Mouse (Mus musculus): ENCODE measurements around the gene Brf1. TPM values are rescaled to one million over a fixed set of nuclear protein-coding genes. Genes with fewer than 3 reads are reported as not detected.

Gene Brf1
- total and polyA plus RNA-seq, 2 experiments from 2014 or later, result 39.0 to 42.1 TPM

GRCm38 (mm10) chr12:112917486-112917885 is 83.0 kb downstream of the Brf1 start:
- Histone ChIP-seq H3K27me3 (ENCODE audit: insufficient read depth, low read length) (no peaks in the 10 kb centered on the region), H3K27ac (ENCODE audit: low read depth, low read length) (no peak overlapping the region), H3K4me1 (ENCODE audit: insufficient read depth, low read length) (no peaks in the 10 kb centered on the region), H3K9me3 (ENCODE audit: low read length) (no peaks in the 10 kb centered on the region), H3K9ac (replicated peaks; ENCODE audit: low read length, poor library complexity, severe bottlenecking) (no peak overlapping the region), H3K4me2 (ENCODE audit: low read depth, low read length, poor library complexity, severe bottlenecking) (no peak overlapping the region), H3K36me3 (ENCODE audit: insufficient read depth, low read length) (peaks cover 76% of the 10 kb centered on the region), H3K4me3 (ENCODE audit: low read depth, low read length) (no peak overlapping the region)
- ATAC-seq (ENCODE audit: low FRiP score) (no peak), DNase-seq (ENCODE audit: low spot score) (no peak)
- TF ChIP-seq CTCF (IDR thresholded peaks at IDR 0.05), result no peak
- WGBS, result 82% methylated on average over 10 of the region's 11 CpGs

- Histone ChIP-seq H3K9me3 (ENCODE audit: low read length) (no peaks in the 10 kb centered on the region), H3K9ac (replicated peaks; ENCODE audit: low read length, poor library complexity, severe bottlenecking) (no peak overlapping the region), H3K4me2 (ENCODE audit: low read depth, low read length, poor library complexity, severe bottlenecking) (no peak overlapping the region), H3K27me3 (ENCODE audit: insufficient read depth, low read length) (no peaks in the 10 kb centered on the region), H3K4me3 (ENCODE audit: low read depth, low read length) (no peak overlapping the region), H3K4me1 (ENCODE audit: insufficient read depth, low read length) (no peaks in the 10 kb centered on the region), H3K36me3 (ENCODE audit: insufficient read depth, low read length) (peaks cover 82% of the 10 kb centered on the region), H3K27ac (ENCODE audit: low read depth, low read length) (no peak overlapping the region)
- ATAC-seq (ENCODE audit: low FRiP score) (no peak), DNase-seq (ENCODE audit: low spot score) (no peak)
- WGBS, result 81% methylated on average over 16 of the region's 16 CpGs
- TF ChIP-seq CTCF (IDR thresholded peaks at IDR 0.05), result no peak
Measured at GRCm38 (mm10) chr12:112916698-112917400, 83.7 kb downstream of the Brf1 start.

- ATAC-seq (ENCODE audit: low FRiP score) (no peak), DNase-seq (ENCODE audit: low spot score) (no peak)
- no peak overlapping the region for H3K4me2 ChIP-seq (ENCODE audit: low read depth, low read length, poor library complexity, severe bottlenecking)
- no peak overlapping the region for H3K27ac ChIP-seq (ENCODE audit: low read depth, low read length)
- no peak for TF ChIP-seq CTCF (IDR thresholded peaks at IDR 0.05)
- no peaks in the 10 kb centered on the region for H3K27me3 ChIP-seq (ENCODE audit: insufficient read depth, low read length)
- peaks cover 91% of the 10 kb centered on the region for H3K36me3 ChIP-seq (ENCODE audit: insufficient read depth, low read length)
- H3K9me3 ChIP-seq (ENCODE audit: low read length), result no peaks in the 10 kb centered on the region
- H3K9ac ChIP-seq (replicated peaks; ENCODE audit: low read length, poor library complexity, severe bottlenecking), result no peak overlapping the region
- H3K4me1 ChIP-seq (ENCODE audit: insufficient read depth, low read length), result no peaks in the 10 kb centered on the region
- H3K4me3 ChIP-seq (ENCODE audit: low read depth, low read length), result no peak overlapping the region
- WGBS, result 80% methylated on average over 12 of the region's 13 CpGs
Measured at GRCm38 (mm10) chr12:112915587-112915986, 84.9 kb downstream of the Brf1 start.

GRCm38 (mm10) chr12:112914527-112914926 is 86.0 kb downstream of the Brf1 start:
- Histone ChIP-seq H3K27me3 (ENCODE audit: insufficient read depth, low read length) (no peaks in the 10 kb centered on the region), H3K27ac (ENCODE audit: low read depth, low read length) (no peak overlapping the region), H3K4me2 (ENCODE audit: low read depth, low read length, poor library complexity, severe bottlenecking) (no peak overlapping the region), H3K9ac (replicated peaks; ENCODE audit: low read length, poor library complexity, severe bottlenecking) (no peak overlapping the region), H3K4me1 (ENCODE audit: insufficient read depth, low read length) (no peaks in the 10 kb centered on the region), H3K4me3 (ENCODE audit: low read depth, low read length) (no peak overlapping the region), H3K36me3 (ENCODE audit: insufficient read depth, low read length) (peaks cover 91% of the 10 kb centered on the region), H3K9me3 (ENCODE audit: low read length) (no peaks in the 10 kb centered on the region)
- ATAC-seq (ENCODE audit: low FRiP score) (no peak), DNase-seq (ENCODE audit: low spot score) (no peak)
- TF ChIP-seq CTCF (IDR thresholded peaks at IDR 0.05), result no peak
- 76% methylated on average over 11 of the region's 11 CpGs for WGBS

GRCm38 (mm10) chr12:112912951-112913745 is 87.4 kb downstream of the Brf1 start:
- DNase-seq (ENCODE audit: low spot score), result no peak
- 91% methylated on average over 28 of the region's 28 CpGs for WGBS

GRCm38 (mm10) chr12:112911701-112912100 is 88.8 kb downstream of the Brf1 start:
- H3K4me3 ChIP-seq (ENCODE audit: low read depth, low read length), result no peak overlapping the region
- no peak overlapping the region for H3K9ac ChIP-seq (replicated peaks; ENCODE audit: low read length, poor library complexity, severe bottlenecking)
- DNase-seq (ENCODE audit: low spot score) (no peak), ATAC-seq (ENCODE audit: low FRiP score) (no peak)
- 97% methylated on average over 17 of the region's 17 CpGs for WGBS
- TF ChIP-seq CTCF (IDR thresholded peaks at IDR 0.05), result no peak
- H3K4me1 ChIP-seq (ENCODE audit: insufficient read depth, low read length), result no peaks in the 10 kb centered on the region
- peaks cover 92% of the 10 kb centered on the region for H3K36me3 ChIP-seq (ENCODE audit: insufficient read depth, low read length)
- no peak overlapping the region for H3K27ac ChIP-seq (ENCODE audit: low read depth, low read length)
- no peaks in the 10 kb centered on the region for H3K27me3 ChIP-seq (ENCODE audit: insufficient read depth, low read length)
- no peaks in the 10 kb centered on the region for H3K9me3 ChIP-seq (ENCODE audit: low read length)
- no peak overlapping the region for H3K4me2 ChIP-seq (ENCODE audit: low read depth, low read length, poor library complexity, severe bottlenecking)

More at GRCm38 (mm10) chr12:112912951-112913745, 87.4 kb downstream of the Brf1 start:
- no peaks in the 10 kb centered on the region for H3K4me1 ChIP-seq (ENCODE audit: insufficient read depth, low read length)
- H3K4me3 ChIP-seq (ENCODE audit: low read depth, low read length), result no peak overlapping the region
- H3K27ac ChIP-seq (ENCODE audit: low read depth, low read length), result no peak overlapping the region
- no peak overlapping the region for H3K9ac ChIP-seq (replicated peaks; ENCODE audit: low read length, poor library complexity, severe bottlenecking)
- H3K9me3 ChIP-seq (ENCODE audit: low read length), result no peaks in the 10 kb centered on the region
- no peak overlapping the region for H3K4me2 ChIP-seq (ENCODE audit: low read depth, low read length, poor library complexity, severe bottlenecking)
- ATAC-seq (ENCODE audit: low FRiP score), result no peak
- H3K27me3 ChIP-seq (ENCODE audit: insufficient read depth, low read length), result no peaks in the 10 kb centered on the region
- H3K36me3 ChIP-seq (ENCODE audit: insufficient read depth, low read length), result peaks cover 95% of the 10 kb centered on the region
- TF ChIP-seq CTCF (IDR thresholded peaks at IDR 0.05), result no peak

Small RNA genes within 50 kb of the gene (microRNA-seq; reads per million reads assigned to microRNA genes)
- gene Mir6941 (ENCODE audit: borderline number of aligned reads), result 1.3 reads per million

Other genes with a start within 250 kb of the Brf1 start
- 12.2 and 12.6 TPM in 2 replicates for gene Pld4, start 240.0 kb downstream of the Brf1 start, total RNA-seq (2014; rRNA removed)
- 8.8 TPM in 2 replicates for gene Pld4, start 240.0 kb downstream of the Brf1 start, polyA plus RNA-seq (2015; fragmentation: Nextera tagmentation; extraction: Ambion mirVana)
- 5.1 and 6.1 TPM in 2 replicates for gene Ahnak2, start 198.0 kb downstream of the Brf1 start, total RNA-seq (2014; rRNA removed)
- gene Ahnak2, start 198.0 kb downstream of the Brf1 start, polyA plus RNA-seq (2015; fragmentation: Nextera tagmentation; extraction: Ambion mirVana), result 1.6 and 1.9 TPM in 2 replicates
- gene Clba1, start 191.8 kb downstream of the Brf1 start, total RNA-seq (2014; rRNA removed), result 13.6 and 23.1 TPM in 2 replicates
- gene Clba1, start 191.8 kb downstream of the Brf1 start, polyA plus RNA-seq (2015; fragmentation: Nextera tagmentation; extraction: Ambion mirVana), result 25.2 and 25.9 TPM in 2 replicates
- 19.8 and 22.6 TPM in 2 replicates for gene Cdca4, start 171.3 kb downstream of the Brf1 start, total RNA-seq (2014; rRNA removed)
- gene Cdca4, start 171.3 kb downstream of the Brf1 start, polyA plus RNA-seq (2015; fragmentation: Nextera tagmentation; extraction: Ambion mirVana), result 20.8 and 22.0 TPM in 2 replicates
- gene Gpr132, start 132.5 kb downstream of the Brf1 start, total RNA-seq (2014; rRNA removed), result 0.16 TPM in 1 of 2 replicates, not detected in the other
- gene Gpr132, start 132.5 kb downstream of the Brf1 start, polyA plus RNA-seq (2015; fragmentation: Nextera tagmentation; extraction: Ambion mirVana), result 0.06 TPM in 2 replicates
- gene Jag2, start 70.9 kb downstream of the Brf1 start, total RNA-seq (2014; rRNA removed), result 88.4 and 94.6 TPM in 2 replicates
- gene Jag2, start 70.9 kb downstream of the Brf1 start, polyA plus RNA-seq (2015; fragmentation: Nextera tagmentation; extraction: Ambion mirVana), result 9.4 and 12.1 TPM in 2 replicates
- 23.6 and 25.8 TPM in 2 replicates for gene Nudt14, start 58.6 kb downstream of the Brf1 start, total RNA-seq (2014; rRNA removed)
- 41.8 and 48.0 TPM in 2 replicates for gene Nudt14, start 58.6 kb downstream of the Brf1 start, polyA plus RNA-seq (2015; fragmentation: Nextera tagmentation; extraction: Ambion mirVana)
- gene Btbd6, start 24.2 kb downstream of the Brf1 start, total RNA-seq (2014; rRNA removed), result 79.0 and 81.6 TPM in 2 replicates
- 58.4 and 61.9 TPM in 2 replicates for gene Btbd6, start 24.2 kb downstream of the Brf1 start, polyA plus RNA-seq (2015; fragmentation: Nextera tagmentation; extraction: Ambion mirVana)
- gene Pacs2, start 13.8 kb upstream of the Brf1 start, total RNA-seq (2014; rRNA removed), result 133 and 162 TPM in 2 replicates
- gene Pacs2, start 13.8 kb upstream of the Brf1 start, polyA plus RNA-seq (2015; fragmentation: Nextera tagmentation; extraction: Ambion mirVana), result 22.4 and 25.8 TPM in 2 replicates
- 0.85 and 2.2 TPM in 2 replicates for gene Tex22, start 73.8 kb upstream of the Brf1 start, total RNA-seq (2014; rRNA removed)
- 0.15 TPM in 1 of 2 replicates, not detected in the other for gene Tex22, start 73.8 kb upstream of the Brf1 start, polyA plus RNA-seq (2015; fragmentation: Nextera tagmentation; extraction: Ambion mirVana)
- 48.3 and 55.2 TPM in 2 replicates for gene Mta1, start 97.6 kb upstream of the Brf1 start, total RNA-seq (2014; rRNA removed)
- 15.3 and 16.8 TPM in 2 replicates for gene Mta1, start 97.6 kb upstream of the Brf1 start, polyA plus RNA-seq (2015; fragmentation: Nextera tagmentation; extraction: Ambion mirVana)
- gene Crip2, start 139.5 kb upstream of the Brf1 start, total RNA-seq (2014; rRNA removed), result 147 and 185 TPM in 2 replicates
- 317 and 336 TPM in 2 replicates for gene Crip2, start 139.5 kb upstream of the Brf1 start, polyA plus RNA-seq (2015; fragmentation: Nextera tagmentation; extraction: Ambion mirVana)
- gene Crip1, start 145.6 kb upstream of the Brf1 start, total RNA-seq (2014; rRNA removed), result 2.5 and 3.9 TPM in 2 replicates
- gene Crip1, start 145.6 kb upstream of the Brf1 start, polyA plus RNA-seq (2015; fragmentation: Nextera tagmentation; extraction: Ambion mirVana), result 25.0 and 26.0 TPM in 2 replicates
- 4.3 and 17.0 TPM in 2 replicates for gene Tedc1, start 155.7 kb upstream of the Brf1 start, total RNA-seq (2014; rRNA removed)
- gene Tedc1, start 155.7 kb upstream of the Brf1 start, polyA plus RNA-seq (2015; fragmentation: Nextera tagmentation; extraction: Ambion mirVana), result 8.8 and 8.9 TPM in 2 replicates
- 80.8 and 89.1 TPM in 2 replicates for gene Tmem121, start 185.2 kb upstream of the Brf1 start, total RNA-seq (2014; rRNA removed)
- 63.6 and 67.5 TPM in 2 replicates for gene Tmem121, start 185.2 kb upstream of the Brf1 start, polyA plus RNA-seq (2015; fragmentation: Nextera tagmentation; extraction: Ambion mirVana)

Data from midbrain, postnatal 0 days (tissue).